Mouse (Mus musculus): ENCODE data around the gene Msmp. TPM values are rescaled to one million over a fixed set of nuclear protein-coding genes. Genes with fewer than 3 reads are reported as not detected.

The Msmp gene
- polyA plus RNA-seq, 1 experiment, result not detected

GRCm38 (mm10) chr4:43593453-43593852, 9.2 kb upstream of the Msmp start:
- Histone ChIP-seq H3K27me3 (replicated peaks) (no peaks in the 10 kb centered on the region), H3K9me3 (no peaks in the 10 kb centered on the region), H3K4me3 (replicated peaks) (no peak overlapping the region), H3K36me3 (replicated peaks; ENCODE audit: low read length) (no peaks in the 10 kb centered on the region), H3K4me1 (peaks cover 43% of the 10 kb centered on the region)
- TF ChIP-seq FLI1 (IDR thresholded peaks at IDR 0.05; ENCODE audit: low read length) (no peak), GATA1 (IDR thresholded peaks at IDR 0.05; ENCODE audit: borderline replicate concordance, low read length) (no peak)

GRCm38 (mm10) chr4:43591961-43592360, 7.7 kb upstream of the Msmp start:
- TF ChIP-seq FLI1 (IDR thresholded peaks at IDR 0.05; ENCODE audit: low read length) (no peak), GATA1 (IDR thresholded peaks at IDR 0.05; ENCODE audit: borderline replicate concordance, low read length) (no peak)
- Histone ChIP-seq H3K36me3 (replicated peaks; ENCODE audit: low read length) (peaks cover 2% of the 10 kb centered on the region), H3K27me3 (replicated peaks) (no peaks in the 10 kb centered on the region), H3K4me3 (replicated peaks) (no peak overlapping the region), H3K9me3 (no peaks in the 10 kb centered on the region), H3K4me1 (peaks cover 51% of the 10 kb centered on the region)

GRCm38 (mm10) chr4:43591543-43591942, 7.2 kb upstream of the Msmp start:
- Histone ChIP-seq H3K36me3 (replicated peaks; ENCODE audit: low read length) (peaks cover 6% of the 10 kb centered on the region), H3K27me3 (replicated peaks) (no peaks in the 10 kb centered on the region), H3K4me1 (peaks cover 55% of the 10 kb centered on the region), H3K4me3 (replicated peaks) (peak overlapping the region; percentile 28), H3K9me3 (no peaks in the 10 kb centered on the region)
- TF ChIP-seq FLI1 (IDR thresholded peaks at IDR 0.05; ENCODE audit: low read length), result no peak

- H3K9me3 ChIP-seq, result no peaks in the 10 kb centered on the region
- no peaks in the 10 kb centered on the region for H3K27me3 ChIP-seq (replicated peaks)
- peak overlapping the region; percentile 18 for H3K4me3 ChIP-seq (replicated peaks)
- TF ChIP-seq FLI1 (IDR thresholded peaks at IDR 0.05; ENCODE audit: low read length), result no peak
- TF ChIP-seq GATA1 (IDR thresholded peaks at IDR 0.05; ENCODE audit: borderline replicate concordance, low read length), result no peak; the same call in 2 of the 3 replicates
- H3K4me1 ChIP-seq, result peaks cover 86% of the 10 kb centered on the region
- peaks cover 44% of the 10 kb centered on the region for H3K36me3 ChIP-seq (replicated peaks; ENCODE audit: low read length)
These were observed 3.4 kb upstream of the Msmp start for GRCm38 (mm10) chr4:43587681-43588080.

- H3K36me3 ChIP-seq (replicated peaks; ENCODE audit: low read length), result peaks cover 56% of the 10 kb centered on the region
- TF ChIP-seq GATA1 (IDR thresholded peaks at IDR 0.05; ENCODE audit: borderline replicate concordance, low read length) (no peak), FLI1 (IDR thresholded peaks at IDR 0.05; ENCODE audit: low read length) (no peak)
- H3K27me3 ChIP-seq (replicated peaks), result no peaks in the 10 kb centered on the region
- no peaks in the 10 kb centered on the region for H3K9me3 ChIP-seq
- peaks cover 86% of the 10 kb centered on the region for H3K4me1 ChIP-seq
- no peak overlapping the region for H3K4me3 ChIP-seq (replicated peaks)
These were observed 2.1 kb upstream of the Msmp start for GRCm38 (mm10) chr4:43586411-43586810.

- Histone ChIP-seq H3K9me3 (no peaks in the 10 kb centered on the region), H3K4me1 (peaks cover 92% of the 10 kb centered on the region), H3K4me3 (replicated peaks) (no peak overlapping the region), H3K27me3 (replicated peaks) (no peaks in the 10 kb centered on the region), H3K36me3 (replicated peaks; ENCODE audit: low read length) (peaks cover 64% of the 10 kb centered on the region)
- TF ChIP-seq GATA1 (IDR thresholded peaks at IDR 0.05; ENCODE audit: borderline replicate concordance, low read length) (no peak), FLI1 (IDR thresholded peaks at IDR 0.05; ENCODE audit: low read length) (no peak)
These were observed 1.4 kb upstream of the Msmp start for GRCm38 (mm10) chr4:43585682-43586081.

DNA sequence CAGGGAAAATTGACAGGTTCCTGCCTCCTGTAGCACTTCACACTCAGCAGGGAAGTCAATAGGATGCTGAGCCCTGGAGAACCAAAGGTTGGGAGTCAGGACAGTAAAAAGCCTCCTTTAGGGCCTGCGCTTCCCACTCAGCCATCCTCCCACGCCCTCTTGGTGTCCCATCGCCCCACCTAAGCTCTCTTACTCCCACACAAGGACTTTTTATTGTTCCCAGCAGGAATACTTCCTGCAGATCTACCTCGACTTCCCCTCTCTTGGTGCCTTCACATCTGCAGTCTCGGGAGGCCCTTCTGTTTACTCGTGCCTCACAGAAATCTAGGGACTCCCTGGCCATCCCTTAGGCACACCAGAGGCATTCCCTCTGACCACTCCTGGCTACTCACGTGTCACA, 873 bp downstream of the Msmp start:
- Histone ChIP-seq H3K4me1 (peaks cover 92% of the 10 kb centered on the region), H3K9me3 (no peaks in the 10 kb centered on the region), H3K4me3 (replicated peaks) (no peak overlapping the region), H3K36me3 (replicated peaks; ENCODE audit: low read length) (peaks cover 73% of the 10 kb centered on the region), H3K27me3 (replicated peaks) (no peaks in the 10 kb centered on the region)
- TF ChIP-seq FLI1 (IDR thresholded peaks at IDR 0.05; ENCODE audit: low read length), result no peak
- TF ChIP-seq GATA1 (IDR thresholded peaks at IDR 0.05; ENCODE audit: borderline replicate concordance, low read length), result no peak

- Histone ChIP-seq H3K4me1 (peaks cover 90% of the 10 kb centered on the region), H3K36me3 (replicated peaks; ENCODE audit: low read length) (peaks cover 73% of the 10 kb centered on the region), H3K4me3 (replicated peaks) (no peak overlapping the region), H3K27me3 (replicated peaks) (no peaks in the 10 kb centered on the region), H3K9me3 (no peaks in the 10 kb centered on the region)
- TF ChIP-seq FLI1 (IDR thresholded peaks at IDR 0.05; ENCODE audit: low read length) (no peak), GATA1 (IDR thresholded peaks at IDR 0.05; ENCODE audit: borderline replicate concordance, low read length) (no peak)
These were observed 2.1 kb downstream of the Msmp start for GRCm38 (mm10) chr4:43582241-43582640.

DNA sequence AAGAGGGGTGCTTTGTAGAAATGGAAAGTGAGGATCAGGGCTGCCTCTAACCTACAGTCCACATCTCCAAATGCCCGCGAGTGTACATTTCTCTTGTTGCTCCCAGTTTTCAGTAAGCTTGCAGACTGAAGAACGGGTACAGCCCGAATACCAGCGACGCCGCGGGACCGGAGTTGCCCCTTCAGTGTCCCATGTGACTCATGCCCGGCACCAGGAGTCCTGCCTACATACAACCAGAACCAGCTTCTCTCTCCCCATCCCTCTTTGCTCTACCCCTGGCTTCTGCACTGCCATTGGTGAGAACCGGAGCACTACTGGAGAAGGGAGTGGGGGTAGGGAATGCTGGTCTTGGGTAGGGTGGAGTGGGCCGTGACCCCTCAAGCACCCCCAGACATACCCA, 2.9 kb downstream of the Msmp start:
- no peaks in the 10 kb centered on the region for H3K27me3 ChIP-seq (replicated peaks)
- H3K4me3 ChIP-seq (replicated peaks), result no peak overlapping the region
- peaks cover 69% of the 10 kb centered on the region for H3K36me3 ChIP-seq (replicated peaks; ENCODE audit: low read length)
- TF ChIP-seq FLI1 (IDR thresholded peaks at IDR 0.05; ENCODE audit: low read length) (no peak), GATA1 (IDR thresholded peaks at IDR 0.05; ENCODE audit: borderline replicate concordance, low read length) (no peak)
- H3K9me3 ChIP-seq, result no peaks in the 10 kb centered on the region
- peaks cover 90% of the 10 kb centered on the region for H3K4me1 ChIP-seq

DNA sequence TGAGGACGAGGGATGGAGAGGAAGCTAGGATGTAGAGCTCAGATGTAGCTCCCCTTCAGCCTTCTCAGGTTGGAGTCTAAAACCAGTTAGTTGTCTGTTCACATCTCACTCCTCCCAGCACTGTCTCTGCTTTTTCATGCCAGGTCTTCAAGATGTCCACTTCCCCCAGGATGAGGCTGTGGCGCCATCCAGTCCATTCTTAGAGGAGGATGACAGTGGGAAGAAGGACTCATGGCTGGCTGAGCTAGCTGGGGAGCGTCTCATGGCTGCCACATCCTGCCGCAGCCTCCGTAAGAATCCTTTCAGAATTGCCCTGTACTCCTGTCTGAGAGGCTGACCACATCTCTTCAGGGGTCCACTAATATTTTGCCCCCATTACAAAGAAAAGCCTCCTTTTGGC, 3.6 kb downstream of the Msmp start:
- TF ChIP-seq GATA1 (IDR thresholded peaks at IDR 0.05; ENCODE audit: borderline replicate concordance, low read length) (no peak), FLI1 (IDR thresholded peaks at IDR 0.05; ENCODE audit: low read length) (no peak)
- peaks cover 90% of the 10 kb centered on the region for H3K4me1 ChIP-seq
- peaks cover 66% of the 10 kb centered on the region for H3K36me3 ChIP-seq (replicated peaks; ENCODE audit: low read length)

GRCm38 (mm10) chr4:43579731-43580130, 4.6 kb downstream of the Msmp start:
- peak overlapping the region; percentile 98 for H3K4me3 ChIP-seq (replicated peaks)
- H3K9me3 ChIP-seq, result no peaks in the 10 kb centered on the region
- H3K4me1 ChIP-seq, result peaks cover 92% of the 10 kb centered on the region
- H3K36me3 ChIP-seq (replicated peaks; ENCODE audit: low read length), result peaks cover 66% of the 10 kb centered on the region
- TF ChIP-seq GATA1 (IDR thresholded peaks at IDR 0.05; ENCODE audit: borderline replicate concordance, low read length), result no peak
- TF ChIP-seq FLI1 (IDR thresholded peaks at IDR 0.05; ENCODE audit: low read length), result no peak
- no peaks in the 10 kb centered on the region for H3K27me3 ChIP-seq (replicated peaks)

More for the DNA sequence above, 3.6 kb downstream of the Msmp start:
- H3K4me3 ChIP-seq (replicated peaks), result no peak overlapping the region
- no peaks in the 10 kb centered on the region for H3K27me3 ChIP-seq (replicated peaks)
- H3K9me3 ChIP-seq, result no peaks in the 10 kb centered on the region

All from megakaryocyte, embryonic 14.5 days (primary cell).